Mouse (Mus musculus) Patski (cell line): Measurements from ENCODE around the gene Gpr63. TPM values are rescaled to one million over a fixed set of nuclear protein-coding genes. Genes with fewer than 3 reads are reported as not detected.
A peak's percentile ranks its signal among the peaks of the same experiment; 100 is the strongest.
"Not testable (repeated sequence)": the region's sequence is repeated elsewhere in the genome, so short reads cannot be mapped to it uniquely, and the experiment has no call there.

Experiments used
- ATAC-seq: fragments of 100-300 bp; one replicate; pipeline ENCODE4 v1.8.0; 2021
- CTCF ChIA-PET: fragments of 350-600 bp; sonication (Branson Sonifier 250); formaldehyde crosslinking; loops from one replicate; lab custom pipeline; 2022; ENCODE audit warnings: inconsistent platforms; lab: Charles Lee
- POLR2A ChIA-PET: fragments of 350-600 bp; sonication (Branson Sonifier 250); formaldehyde crosslinking; loops from one replicate; lab custom pipeline; 2022; ENCODE audit warnings: antibody characterized with exemption, inconsistent platforms; lab: Charles Lee
- DNase-seq: peaks from one replicate; pipeline ENCODE4 v3.0.0-alpha.2; 2011; ENCODE audit warnings: low read depth, low spot score
- H3K27me3 ChIP-seq: fragments of 371-371 bp; one replicate; pipeline ENCODE4 v1.5.1; 2021
- CTCF ChIP-seq: fragments of 100-300 bp; IDR thresholded peaks from one replicate; pipeline ENCODE4 v1.5.1; 2021
- in situ Hi-C: fragments of 300-500 bp; cut with MboI; formaldehyde crosslinking; loops from 3 replicates; pipeline ENCODE4 v1.11.1; 2018; ENCODE audit warnings: low pct_unique_long_range_greater_than_20kb, mixed read lengths
- polyA plus RNA-seq: library from polyadenylated mRNA; unstranded; gene quantifications from one replicate; pipeline ENCODE4 v1.2.3, GENCODE M21; 2021

The Gpr63 gene
- polyA plus RNA-seq, 1 experiment from 2014 or later: 0.64 TPM

DNA sequence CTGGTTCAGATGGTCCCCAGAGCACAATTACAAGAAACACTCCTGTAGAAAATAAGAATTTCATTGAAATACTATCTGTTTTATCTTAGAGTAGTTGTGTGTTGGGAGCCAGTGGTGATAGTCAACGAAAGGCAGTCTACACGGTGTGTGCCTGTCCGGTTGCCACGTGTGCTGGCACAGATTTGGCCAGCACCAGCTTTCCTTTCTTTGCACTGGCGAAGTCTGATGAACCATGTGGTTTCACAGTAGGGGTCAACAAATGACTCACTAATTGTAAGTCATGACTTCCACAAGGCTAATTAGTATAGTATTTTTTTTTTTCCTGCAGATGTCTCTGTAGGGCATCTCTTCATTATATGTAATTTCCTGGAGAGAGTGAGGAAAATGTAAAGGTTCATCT, 45.6 kb downstream of the Gpr63 start:
- ATAC-seq: no peak
- in situ Hi-C loops: no loop called here
- ChIA-PET CTCF (no interaction called here), POLR2A (no interaction called here)
- no peak for TF ChIP-seq CTCF
- no peak for DNase-seq
- no peaks in the 10 kb centered on the region for H3K27me3 ChIP-seq

DNA sequence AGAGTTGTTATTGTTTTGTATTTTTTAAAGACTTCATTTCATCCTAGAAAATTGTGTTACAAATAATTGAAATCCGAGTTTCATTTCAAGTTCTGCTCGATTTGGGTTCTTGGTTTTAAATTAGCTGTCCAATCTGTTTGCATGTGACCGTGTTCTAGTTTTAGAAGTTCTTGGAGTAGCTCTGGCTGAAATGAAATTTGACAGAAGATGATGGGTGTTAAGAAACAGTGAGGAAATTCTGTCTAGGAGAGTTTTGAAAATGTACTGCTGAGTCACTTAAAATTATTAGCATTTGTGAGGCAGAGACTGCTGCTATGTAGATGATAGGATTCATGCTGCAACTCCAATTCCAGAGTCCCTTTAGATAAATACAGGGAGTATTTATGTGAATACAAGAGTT, 46.5 kb downstream of the Gpr63 start:
- CTCF ChIA-PET: no interaction called here
- POLR2A ChIA-PET: no interaction called here
- TF ChIP-seq CTCF: no peak
- DNase-seq (no peak), ATAC-seq (no peak)
- in situ Hi-C loops: no loop called here
- H3K27me3 ChIP-seq: no peaks in the 10 kb centered on the region

DNA sequence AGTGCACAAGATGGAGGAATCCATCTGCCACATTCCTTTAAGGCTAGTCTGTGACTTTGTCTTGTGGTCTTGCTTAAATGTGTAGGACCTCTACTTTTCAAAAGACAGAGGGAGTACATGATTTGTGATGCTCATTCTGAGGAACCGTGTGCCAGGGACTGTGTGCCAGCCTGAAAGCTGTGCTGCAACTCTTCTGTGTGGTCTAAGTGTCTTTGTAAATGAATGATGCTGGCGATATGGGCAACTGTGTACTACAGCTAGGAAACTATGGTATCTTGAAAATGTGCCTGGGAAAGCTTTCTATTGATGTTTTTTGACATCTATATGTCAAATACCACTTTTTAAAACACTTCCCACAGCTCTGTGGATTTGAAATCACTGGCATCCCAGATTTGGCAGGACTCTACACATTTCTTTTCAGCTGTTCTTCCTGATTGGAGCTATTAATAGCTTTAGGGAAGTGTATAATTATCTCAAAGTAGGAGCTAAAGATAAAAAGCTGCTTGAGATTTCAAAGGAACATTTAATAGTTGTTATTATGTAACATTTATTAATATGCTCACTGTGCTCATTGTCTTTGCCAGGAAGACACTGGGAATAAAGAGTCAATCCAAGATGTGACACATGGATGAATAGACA, 48.9 kb downstream of the Gpr63 start:
- TF ChIP-seq CTCF: no peak
- ChIA-PET POLR2A (no interaction called here), CTCF (interaction anchor here (0.7 to 1.5 kb wide), 2 partner anchors 10 to 11 kb away, joined by 3 to 4 read pairs; no protein-coding TSS in a partner anchor)
- in situ Hi-C loops: no loop called here
- no peak for ATAC-seq
- DNase-seq: no peak
- no peaks in the 10 kb centered on the region for H3K27me3 ChIP-seq

DNA sequence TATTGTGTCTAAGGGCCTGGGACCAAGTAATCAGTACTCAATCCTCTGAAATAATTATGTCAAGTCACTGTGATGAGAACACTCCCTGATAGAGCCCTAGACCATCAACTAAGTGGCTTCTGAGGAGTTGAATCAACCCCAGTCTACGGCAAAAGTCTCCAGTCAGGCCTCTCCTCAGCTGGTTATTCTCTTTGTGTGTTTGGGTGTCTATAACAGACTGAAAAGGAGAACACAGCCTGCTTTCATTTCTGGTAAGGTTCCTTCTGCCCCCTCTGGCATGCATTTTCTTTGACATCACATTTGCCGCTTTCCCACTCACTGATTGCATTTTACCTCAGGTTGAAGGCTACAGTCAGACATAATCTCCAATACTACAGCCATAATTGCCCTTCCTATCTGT, 62.0 kb downstream of the Gpr63 start:
- ChIA-PET POLR2A (no interaction called here), CTCF (interaction anchor here (1.1 kb wide), 1 partner anchor 11 kb away, joined by 3 read pairs; no protein-coding TSS in a partner anchor)
- no peak for ATAC-seq
- no peak for DNase-seq
- TF ChIP-seq CTCF: no peak
- in situ Hi-C loops: no loop called here
- H3K27me3 ChIP-seq: no peaks in the 10 kb centered on the region

DNA sequence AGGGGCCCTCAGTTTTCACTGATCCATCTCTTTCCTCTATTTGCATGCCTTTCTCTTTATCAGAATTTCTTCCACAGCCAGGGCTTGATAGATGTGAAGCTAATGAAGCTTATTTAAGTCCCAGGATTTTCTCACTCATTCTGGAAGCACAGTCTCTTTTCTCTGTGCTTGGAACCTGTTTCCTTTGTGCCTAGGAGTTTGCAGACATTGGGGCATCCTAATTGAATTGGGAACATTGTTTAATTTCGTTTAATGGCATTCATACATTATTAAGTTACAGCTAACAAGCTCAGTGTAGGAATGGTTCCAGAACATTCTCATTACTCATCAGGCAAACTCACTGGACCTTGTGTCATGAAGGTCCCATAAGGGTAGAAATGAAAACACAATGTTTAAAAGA, 62.5 kb downstream of the Gpr63 start:
- DNase-seq (no peak), ATAC-seq (no peak)
- ChIA-PET CTCF (interaction anchor here (1.1 kb wide), 1 partner anchor 11 kb away, joined by 3 read pairs; no protein-coding TSS in a partner anchor), POLR2A (no interaction called here)
- in situ Hi-C loops: no loop called here
- H3K27me3 ChIP-seq: no peaks in the 10 kb centered on the region
- no peak for TF ChIP-seq CTCF

DNA sequence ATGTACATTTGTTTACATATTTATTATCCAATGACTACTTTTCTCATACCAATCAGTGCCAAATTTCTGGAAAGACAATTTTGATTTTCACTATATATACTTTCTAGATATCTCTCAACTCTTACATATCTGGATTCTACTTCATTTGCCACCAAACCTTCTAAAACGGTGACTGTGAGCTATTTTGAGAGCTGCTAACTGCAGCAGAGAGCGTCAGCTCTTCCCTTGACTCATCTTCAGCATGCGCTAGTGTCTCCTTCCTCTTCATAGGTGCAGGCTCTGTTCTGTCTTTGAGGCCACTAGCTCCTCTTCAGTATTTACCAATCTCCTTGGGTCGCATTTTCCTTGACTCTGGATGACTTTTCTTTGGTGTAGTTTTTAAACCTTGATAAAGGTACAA, 63.7 kb downstream of the Gpr63 start:
- ATAC-seq (no peak), DNase-seq (no peak)
- in situ Hi-C loops: loop anchor here (10.0 kb wide), 1 partner anchor 315 kb away; no protein-coding TSS in a partner anchor
- POLR2A ChIA-PET: no interaction called here
- H3K27me3 ChIP-seq: no peaks in the 10 kb centered on the region
- CTCF ChIA-PET: no interaction called here
- TF ChIP-seq CTCF: no peak

DNA sequence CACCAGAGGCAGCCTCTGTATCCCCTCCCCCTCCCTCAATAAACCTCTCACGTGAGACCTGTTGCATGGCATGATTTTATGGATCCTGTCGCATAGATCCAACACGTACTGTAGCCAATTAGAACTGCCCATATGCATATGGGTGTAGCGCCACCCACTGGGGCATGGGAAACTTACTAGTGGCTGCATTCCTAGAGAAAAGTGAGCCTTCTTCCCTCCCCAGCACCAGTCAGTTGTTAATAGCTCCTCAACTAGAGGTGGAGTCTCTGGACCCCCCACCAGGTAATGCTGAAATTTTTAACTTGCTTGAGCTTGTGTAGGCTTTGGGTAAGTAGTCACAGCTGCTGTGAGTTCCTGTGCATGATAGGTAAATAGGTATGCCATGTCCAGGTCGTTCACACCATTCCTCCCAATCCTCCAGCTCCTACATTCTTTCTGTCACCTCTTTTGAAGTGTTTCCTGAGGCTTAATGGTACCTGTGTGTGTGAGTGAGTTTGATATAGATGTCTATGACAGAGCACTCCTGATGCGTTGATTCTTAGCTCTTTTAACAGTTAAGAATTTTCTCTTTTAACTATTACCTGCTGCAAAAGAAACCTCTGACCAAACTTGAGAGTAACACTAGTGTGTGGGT, 69.1 kb downstream of the Gpr63 start:
- ATAC-seq: no peak
- POLR2A ChIA-PET: interaction anchor here (0.6 kb wide), 1 partner anchor 127 kb away, joined by 3 read pairs; no protein-coding TSS in a partner anchor
- in situ Hi-C loops: loop anchor here (5.0 to 10.0 kb wide), 2 partner anchors 128 to 320 kb away; no protein-coding TSS in a partner anchor
- CTCF ChIA-PET: interaction anchor here (1.3 kb wide), 1 partner anchor 35 kb away, joined by 3 read pairs; no protein-coding TSS in a partner anchor
- H3K27me3 ChIP-seq: peaks cover 4% of the 10 kb centered on the region
- peak; percentile 50 for TF ChIP-seq CTCF
- DNase-seq: no peak

DNA sequence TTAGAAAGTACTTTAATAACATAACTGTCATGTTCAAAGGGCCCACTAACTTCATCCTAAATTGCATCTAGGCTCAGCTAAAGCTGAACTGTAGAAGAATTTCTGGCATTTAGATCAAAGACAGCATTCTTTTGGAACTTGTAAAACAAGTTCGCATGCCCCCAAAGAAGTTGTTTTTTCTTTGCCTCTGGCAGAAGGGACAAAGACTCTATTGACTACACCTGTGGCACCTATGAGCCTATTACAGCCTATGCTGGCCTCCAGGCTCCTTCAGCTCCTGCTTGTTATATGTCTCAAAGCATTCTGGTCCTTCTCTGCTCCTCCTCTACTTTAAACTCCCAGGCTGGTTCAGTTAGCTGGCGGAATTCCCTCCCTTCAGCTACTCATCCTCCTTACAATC, 69.6 kb downstream of the Gpr63 start:
- CTCF ChIA-PET: interaction anchor here (1.3 kb wide), 1 partner anchor 36 kb away, joined by 3 read pairs; no protein-coding TSS in a partner anchor
- peaks cover 7% of the 10 kb centered on the region for H3K27me3 ChIP-seq
- no peak for DNase-seq
- in situ Hi-C loops: loop anchor here (5.0 to 10.0 kb wide), 2 partner anchors 129 to 321 kb away; no protein-coding TSS in a partner anchor
- POLR2A ChIA-PET: interaction anchor here (0.6 kb wide), 1 partner anchor 128 kb away, joined by 3 read pairs; no protein-coding TSS in a partner anchor
- no peak for ATAC-seq
- TF ChIP-seq CTCF: no peak

DNA sequence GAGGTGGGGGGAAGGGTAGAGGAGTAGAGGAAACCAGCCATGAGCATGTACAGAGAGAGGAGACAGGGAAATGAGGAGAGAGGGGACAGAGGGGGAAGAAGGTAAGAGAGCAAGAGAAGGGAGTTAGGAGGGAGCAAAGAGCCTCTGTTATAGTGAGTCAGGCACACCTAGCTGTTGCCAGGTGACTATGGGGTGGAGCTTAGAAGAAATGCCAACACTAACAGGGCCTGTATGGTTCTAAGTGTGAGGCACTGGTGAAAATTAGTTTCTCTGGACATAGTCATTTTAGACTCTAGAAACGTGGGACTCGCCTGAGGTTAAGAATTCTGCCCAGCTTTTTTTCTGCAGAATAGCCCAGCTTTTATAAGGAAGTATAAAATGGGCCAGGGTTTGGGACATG, 71.1 kb downstream of the Gpr63 start:
- H3K27me3 ChIP-seq: peaks cover 7% of the 10 kb centered on the region
- ChIA-PET CTCF (no interaction called here), POLR2A (no interaction called here)
- DNase-seq (no peak), ATAC-seq (no peak)
- no peak for TF ChIP-seq CTCF
- in situ Hi-C loops: loop anchor here (5.0 to 10.0 kb wide), 2 partner anchors 130 to 322 kb away; no protein-coding TSS in a partner anchor

DNA sequence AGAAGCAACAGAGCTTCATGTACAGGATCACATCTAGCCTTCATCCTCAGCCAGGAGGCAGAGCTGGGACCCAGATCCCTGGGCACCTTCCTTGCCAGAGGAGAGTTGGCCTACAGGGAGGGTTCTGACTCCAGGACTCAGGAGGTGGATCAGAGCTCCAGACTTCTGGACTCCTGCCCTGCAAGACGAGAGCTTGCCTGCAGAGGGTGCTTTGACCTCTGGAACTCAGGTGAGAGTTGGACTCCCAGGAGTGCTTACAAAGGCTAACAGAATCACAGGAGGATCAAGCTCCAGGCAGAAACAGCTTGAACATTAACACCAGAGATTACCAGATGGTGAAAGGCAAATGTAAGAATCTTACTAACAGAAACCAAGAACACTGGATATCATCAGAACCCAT, 89.3 kb downstream of the Gpr63 start:
- DNase-seq, in situ Hi-C loops, CTCF ChIA-PET, ATAC-seq, H3K27me3 ChIP-seq, POLR2A ChIA-PET: not testable (repeated sequence)

Other genes starting within 250 kb of the Gpr63 start
- gene Klhl32, start 115.3 kb upstream of the Gpr63 start, polyA plus RNA-seq: 0.77 TPM
- gene Ndufaf4, start 68.3 kb upstream of the Gpr63 start, polyA plus RNA-seq: 23.2 TPM